Mouse (Mus musculus) limb, embryonic 12.5 days (tissue): Measurements from ENCODE around the gene Gstp1. TPM values are rescaled to one million over a fixed set of nuclear protein-coding genes. Genes with fewer than 3 reads are reported as not detected.

Experiments used
- ATAC-seq: fragments of 200-750 bp; cut with Nextera tagmentation; 2 replicates; pipeline ENCODE4 v1.8.0; 2017; ENCODE audit warnings: low read depth, moderate TSS enrichment; ENCODE audit not compliant: insufficient number of reproducible peaks, insufficient read depth, low FRiP score, low TSS enrichment
- H3K27ac ChIP-seq: fragments of 300-500 bp; sonication (generic); 2 replicates; pipeline ENCODE4 v1.5.1; 2016; ENCODE audit warnings: mild to moderate bottlenecking, moderate library complexity
- H3K27me3 ChIP-seq: fragments of 300-500 bp; sonication (generic); 2 replicates; pipeline ENCODE4 v1.6.1; 2016; ENCODE audit warnings: mild to moderate bottlenecking, moderate library complexity
- H3K36me3 ChIP-seq: fragments of 300-500 bp; sonication (generic); 2 replicates; pipeline ENCODE4 v1.6.1; 2016; ENCODE audit warnings: mild to moderate bottlenecking, moderate library complexity
- H3K4me1 ChIP-seq: fragments of 300-500 bp; sonication (generic); replicated peaks from 2 replicates; pipeline ENCODE4 v1.6.1; 2016
- H3K4me2 ChIP-seq: fragments of 300-500 bp; sonication (generic); 2 replicates; pipeline ENCODE4 v1.6.1; 2016; ENCODE audit warnings: mild to moderate bottlenecking, moderate library complexity
- H3K4me3 ChIP-seq: fragments of 300-500 bp; sonication (generic); replicated peaks from 2 replicates; pipeline ENCODE4 v1.5.1; 2016; ENCODE audit warnings: mild to moderate bottlenecking
- H3K9ac ChIP-seq: fragments of 300-500 bp; sonication (generic); replicated peaks from 2 replicates; pipeline ENCODE4 v1.6.1; 2016; ENCODE audit warnings: mild to moderate bottlenecking, moderate library complexity
- H3K9me3 ChIP-seq: fragments of 300-500 bp; sonication (generic); 2 replicates; pipeline ENCODE4 v1.6.1; 2016; ENCODE audit warnings: mild to moderate bottlenecking, moderate library complexity
- WGBS: fragments of 180-500 bp; shearing (Covaris S2); methylation state at CpG from one replicate; pipeline ENCODE4 v1.1.7; 2016; 5-methylcytosine and 5-hydroxymethylcytosine counted together
- polyA plus RNA-seq: library from polyadenylated mRNA; unstranded; fragments of >200 nt; fragmentation: Nextera tagmentation; extraction: Ambion mirVana; gene quantifications from 2 replicates; pipeline ENCODE4 v1.2.1, GENCODE M21; 2016

The Gstp1 gene
- 476 and 504 TPM in 2 replicates for polyA plus RNA-seq

DNA sequence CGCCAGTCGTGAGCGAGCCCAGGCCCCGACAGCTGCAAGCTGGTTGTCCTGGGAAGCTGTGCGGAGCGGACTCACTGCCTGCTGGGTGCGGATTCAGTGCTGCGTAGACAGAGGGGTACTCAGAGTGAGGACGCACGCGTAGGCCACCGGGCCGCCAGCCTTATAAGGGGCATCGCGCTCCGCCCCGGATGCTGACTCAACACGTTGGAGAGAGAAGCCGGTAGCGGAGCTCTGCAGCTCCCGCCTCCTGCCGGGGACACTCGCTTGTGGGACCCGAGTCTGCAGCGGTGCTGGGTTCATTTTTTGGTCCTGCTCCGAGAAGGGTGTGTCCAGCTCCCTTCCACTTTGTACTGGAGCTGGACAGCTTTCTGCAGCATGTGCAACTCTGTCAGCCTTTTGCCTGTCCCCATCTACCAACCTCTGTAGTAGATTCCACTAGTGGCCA is at the start of gene Gstp1:
Gene Gstp1, minus strand, starts transcription at position 198 of the 445 bp plus-strand sequence.
- Histone ChIP-seq H3K4me2 (peak within 1 kb of the TSS; percentile 71), H3K27me3 (no peaks in the 10 kb centered on the region), H3K4me3 (peak within 1 kb of the TSS; percentile 73), H3K9me3 (no peaks in the 10 kb centered on the region), H3K9ac (peak within 1 kb of the TSS; percentile 81), H3K27ac (peak within 1 kb of the TSS; percentile 86), H3K4me1 (peaks cover 15% of the 10 kb centered on the region), H3K36me3 (peaks cover 14% of the 10 kb centered on the region; the same call in 1 of the 2 replicates)
- under 1% methylated on average over 26 of the region's 26 CpGs for WGBS
- ATAC-seq: peak; percentile 77

DNA sequence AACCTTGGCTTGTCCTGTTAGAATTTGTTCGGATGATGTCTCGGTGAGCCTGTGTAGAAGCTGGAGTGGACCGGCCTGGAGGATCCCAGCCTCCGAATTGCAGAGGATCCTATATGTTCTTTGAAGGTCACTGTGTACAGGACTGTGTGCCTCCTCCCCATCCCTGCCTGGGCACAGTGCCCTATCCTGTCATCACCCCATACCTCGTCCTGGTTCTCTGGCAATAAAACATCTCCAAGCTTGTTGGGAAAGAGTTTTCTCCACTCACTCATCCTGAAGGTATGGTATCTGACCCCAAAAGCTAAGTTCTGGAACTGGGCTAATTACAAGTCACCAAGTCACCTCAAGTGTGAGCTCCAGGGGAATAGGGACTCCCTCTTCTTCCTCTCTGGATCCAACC is 49.3 kb upstream of the Gstp1 start:
- H3K4me1 ChIP-seq: 0 out of 2 replicates have a peak, but pooled peaks cover 7% of the 10 kb centered on the region
- H3K9me3 ChIP-seq: no peaks in the 10 kb centered on the region
- WGBS: 89% methylated on average over 5 of the region's 5 CpGs
- no peak for ATAC-seq
- H3K27me3 ChIP-seq: peaks cover 22% of the 10 kb centered on the region
- H3K9ac ChIP-seq: no peak overlapping the region
- no peaks in the 10 kb centered on the region for H3K36me3 ChIP-seq
- H3K4me2 ChIP-seq: no peak overlapping the region
- H3K4me3 ChIP-seq: no peak overlapping the region
- no peak overlapping the region for H3K27ac ChIP-seq

DNA sequence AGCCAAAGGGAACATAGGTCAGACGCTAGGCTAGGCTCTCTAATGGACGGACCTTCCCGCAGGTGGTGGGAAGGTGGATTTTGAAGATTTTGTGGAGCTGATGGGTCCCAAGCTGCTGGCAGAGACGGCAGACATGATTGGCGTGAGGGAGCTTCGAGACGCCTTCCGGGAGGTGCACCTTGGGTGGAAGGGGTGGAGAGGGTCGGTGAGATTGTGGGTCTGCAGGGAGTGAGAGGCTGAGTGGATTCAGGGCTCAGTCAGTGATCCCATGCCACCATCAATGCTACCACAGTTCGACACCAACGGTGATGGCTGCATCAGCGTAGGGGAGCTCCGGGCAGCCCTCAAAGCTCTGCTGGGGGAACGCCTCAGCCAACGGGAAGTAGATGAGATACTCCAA is 48.4 kb upstream of the Gstp1 start:
- no peak overlapping the region for H3K27ac ChIP-seq
- 91% methylated on average over 15 of the region's 15 CpGs for WGBS
- peaks cover 22% of the 10 kb centered on the region for H3K27me3 ChIP-seq
- H3K4me1 ChIP-seq: 0 out of 2 replicates have a peak, but pooled peaks cover 7% of the 10 kb centered on the region
- H3K4me2 ChIP-seq: no peak overlapping the region
- no peak for ATAC-seq
- H3K9ac ChIP-seq: no peak overlapping the region
- no peak overlapping the region for H3K4me3 ChIP-seq
- H3K36me3 ChIP-seq: no peaks in the 10 kb centered on the region
- H3K9me3 ChIP-seq: no peaks in the 10 kb centered on the region

- Histone ChIP-seq H3K4me2 (no peak overlapping the region), H3K36me3 (no peaks in the 10 kb centered on the region), H3K27ac (no peak overlapping the region), H3K4me1 (0 out of 2 replicates have a peak, but pooled peaks cover 7% of the 10 kb centered on the region), H3K4me3 (no peak overlapping the region), H3K9ac (no peak overlapping the region), H3K27me3 (peaks cover 22% of the 10 kb centered on the region), H3K9me3 (no peaks in the 10 kb centered on the region)
- no peak for ATAC-seq
- 86% methylated on average over 1 of the region's 1 CpGs for WGBS
Observed at GRCm38 (mm10) chr19:4084984-4085383, 47.2 kb upstream of the Gstp1 start.

DNA sequence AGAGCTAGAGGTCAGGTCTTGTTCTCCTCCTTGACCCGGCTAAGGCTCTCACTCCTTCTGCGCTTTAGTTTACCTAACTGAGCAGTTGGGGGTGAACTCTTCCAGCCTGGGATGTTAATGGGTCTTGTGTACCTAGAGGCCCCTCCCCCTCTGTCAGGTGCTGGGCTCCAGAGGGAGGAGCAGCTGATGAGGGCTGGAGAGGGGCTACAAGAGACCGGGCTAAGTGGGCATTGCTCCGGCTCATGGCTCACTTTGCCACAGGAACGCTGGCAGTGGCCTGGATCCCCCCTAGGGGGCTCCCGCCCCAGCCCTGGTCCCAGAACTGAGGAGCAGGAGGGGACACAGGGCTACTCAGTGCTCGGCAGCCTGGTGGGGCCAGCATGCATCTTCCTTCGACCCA is 46.0 kb upstream of the Gstp1 start:
- Histone ChIP-seq H3K36me3 (no peaks in the 10 kb centered on the region), H3K4me1 (0 out of 2 replicates have a peak, but pooled peaks cover 7% of the 10 kb centered on the region), H3K4me3 (no peak overlapping the region), H3K27ac (no peak overlapping the region), H3K9ac (no peak overlapping the region), H3K27me3 (peaks cover 17% of the 10 kb centered on the region; the same call in 1 of the 2 replicates), H3K4me2 (0 out of 2 replicates have a peak overlapping the region, but pooled peaks have one; percentile 5), H3K9me3 (no peaks in the 10 kb centered on the region)
- ATAC-seq: no peak
- 28% methylated on average over 8 of the region's 8 CpGs for WGBS

GRCm38 (mm10) chr19:4083316-4083715 is 45.5 kb upstream of the Gstp1 start:
- Histone ChIP-seq H3K9ac (no peak overlapping the region), H3K9me3 (no peaks in the 10 kb centered on the region), H3K27me3 (peaks cover 17% of the 10 kb centered on the region; the same call in 1 of the 2 replicates), H3K27ac (no peak overlapping the region), H3K36me3 (no peaks in the 10 kb centered on the region), H3K4me2 (no peak overlapping the region), H3K4me1 (0 out of 2 replicates have a peak, but pooled peaks cover 7% of the 10 kb centered on the region), H3K4me3 (no peak overlapping the region)
- ATAC-seq: no peak
- 77% methylated on average over 7 of the region's 7 CpGs for WGBS

DNA sequence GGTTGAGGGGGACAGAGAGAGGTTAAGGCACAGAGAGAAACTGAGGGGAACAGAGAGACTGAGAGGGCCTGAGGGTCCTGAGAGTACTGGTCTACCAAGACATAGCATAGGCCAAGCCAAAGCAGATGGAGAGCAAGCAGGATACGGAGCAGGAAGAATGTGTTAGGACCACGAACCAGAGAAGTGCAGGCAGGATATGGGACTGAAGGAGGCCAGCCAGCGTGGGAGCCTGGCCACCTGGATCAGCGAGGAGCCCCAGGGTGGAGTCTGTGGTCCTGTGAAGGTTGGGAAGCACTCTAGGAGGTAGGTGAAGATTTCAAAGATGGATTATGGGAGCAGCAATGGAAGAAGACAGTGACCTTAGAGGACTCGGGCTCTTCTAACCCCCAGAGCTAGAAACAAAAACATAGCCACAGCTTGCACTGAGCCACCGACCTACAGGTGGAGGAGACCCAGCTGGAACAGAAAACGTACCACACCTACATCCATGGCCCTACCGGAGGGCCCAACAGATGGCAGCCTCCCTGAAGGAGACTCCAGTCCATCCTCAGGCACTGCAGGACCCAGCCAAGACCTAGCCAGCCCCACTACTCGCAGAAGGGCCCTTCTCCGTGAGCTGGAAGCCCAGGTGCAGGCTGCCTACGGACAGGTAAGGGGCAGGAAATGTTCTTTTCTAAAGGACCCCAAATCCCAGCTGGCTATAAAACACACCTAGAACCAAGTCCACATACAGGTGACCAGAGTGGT is 44.6 kb upstream of the Gstp1 start:
- 83% methylated on average over 11 of the region's 11 CpGs for WGBS
- Histone ChIP-seq H3K27ac (no peak overlapping the region), H3K27me3 (peaks cover 17% of the 10 kb centered on the region; the same call in 1 of the 2 replicates), H3K4me1 (0 out of 2 replicates have a peak, but pooled peaks cover 7% of the 10 kb centered on the region), H3K36me3 (no peaks in the 10 kb centered on the region), H3K9ac (no peak overlapping the region), H3K9me3 (no peaks in the 10 kb centered on the region), H3K4me2 (no peak overlapping the region), H3K4me3 (no peak overlapping the region)
- ATAC-seq: no peak

- ATAC-seq: no peak
- Histone ChIP-seq H3K4me3 (no peak within 1 kb of the TSS), H3K9ac (no peak within 1 kb of the TSS), H3K4me1 (0 out of 2 replicates have a peak, but pooled peaks cover 7% of the 10 kb centered on the region), H3K4me2 (no peak within 1 kb of the TSS), H3K27me3 (peaks cover 17% of the 10 kb centered on the region; the same call in 1 of the 2 replicates), H3K36me3 (no peaks in the 10 kb centered on the region), H3K9me3 (no peaks in the 10 kb centered on the region), H3K27ac (no peak within 1 kb of the TSS)
- WGBS: 69% methylated on average over 3 of the region's 3 CpGs
Observed at GRCm38 (mm10) chr19:4081394-4081793, 43.6 kb upstream of the Gstp1 start, which contains the start of gene Cabp2. Cabp2 (plus strand) TSS chr19:4081578.

- Histone ChIP-seq H3K4me1 (0 out of 2 replicates have a peak, but pooled peaks cover 7% of the 10 kb centered on the region), H3K4me3 (no peak overlapping the region), H3K27me3 (peaks cover 11% of the 10 kb centered on the region; the same call in 1 of the 2 replicates), H3K9ac (no peak overlapping the region), H3K4me2 (no peak overlapping the region), H3K9me3 (no peaks in the 10 kb centered on the region), H3K36me3 (no peaks in the 10 kb centered on the region), H3K27ac (no peak overlapping the region)
- no peak for ATAC-seq
- 60% methylated on average over 8 of the region's 8 CpGs for WGBS
Observed at GRCm38 (mm10) chr19:4080511-4081009, 42.8 kb upstream of the Gstp1 start.

DNA sequence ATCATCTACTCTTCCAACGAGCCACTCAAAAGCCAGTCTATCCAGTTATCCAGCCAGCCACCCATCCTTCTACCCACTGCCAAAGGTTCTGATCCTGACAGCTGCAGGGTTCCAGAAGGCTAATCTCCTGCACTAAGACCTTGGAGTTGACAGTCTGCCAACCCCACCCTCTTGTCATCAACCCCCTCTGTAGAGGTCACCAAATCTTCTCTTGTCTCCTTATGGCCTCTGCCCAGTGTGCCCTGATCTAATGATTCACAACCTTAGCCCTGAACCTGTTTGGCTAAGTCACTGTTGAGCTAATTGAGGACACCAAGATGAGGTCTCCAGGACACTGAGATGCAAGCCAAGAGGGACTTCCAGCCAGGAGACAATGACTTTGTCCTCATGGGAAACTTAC is 41.8 kb upstream of the Gstp1 start:
- H3K27me3 ChIP-seq: peaks cover 8% of the 10 kb centered on the region; the same call in 1 of the 2 replicates
- H3K9ac ChIP-seq: no peak overlapping the region
- 79% methylated on average over 1 of the region's 1 CpGs for WGBS
- H3K36me3 ChIP-seq: no peaks in the 10 kb centered on the region
- 0 out of 2 replicates have a peak, but pooled peaks cover 7% of the 10 kb centered on the region for H3K4me1 ChIP-seq
- H3K4me3 ChIP-seq: no peak overlapping the region
- no peak for ATAC-seq
- no peak overlapping the region for H3K27ac ChIP-seq
- no peak overlapping the region for H3K4me2 ChIP-seq
- no peaks in the 10 kb centered on the region for H3K9me3 ChIP-seq

DNA sequence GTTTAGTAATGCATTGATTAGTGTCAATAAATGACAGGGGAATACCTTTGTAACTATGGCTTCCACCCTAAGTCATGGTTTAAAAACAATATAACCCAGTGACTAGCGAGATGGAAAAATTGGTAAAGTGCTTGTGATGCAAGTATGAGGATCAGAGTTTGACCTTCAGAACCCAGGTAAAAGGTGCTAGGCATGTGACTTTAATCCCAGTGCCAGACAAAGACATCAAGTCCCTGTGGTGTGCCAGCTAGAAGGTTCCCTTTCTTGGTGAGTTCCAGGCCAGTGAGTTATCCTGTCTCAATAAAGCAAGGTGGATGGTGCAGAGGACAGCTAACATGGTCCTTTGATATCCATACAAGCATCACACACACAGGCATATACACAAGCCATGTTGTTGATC is 37.7 kb upstream of the Gstp1 start:
- Histone ChIP-seq H3K27ac (no peak overlapping the region), H3K27me3 (no peaks in the 10 kb centered on the region), H3K4me1 (peaks cover 4% of the 10 kb centered on the region), H3K36me3 (no peaks in the 10 kb centered on the region), H3K4me3 (no peak overlapping the region), H3K9me3 (no peaks in the 10 kb centered on the region), H3K4me2 (no peak overlapping the region), H3K9ac (no peak overlapping the region)
- WGBS: 88% methylated on average over 1 of the region's 1 CpGs
- no peak for ATAC-seq
